Mouse (Mus musculus) adrenal gland, adult (tissue): ENCODE measurements around the gene Ppp1r15a.

ENCODE experiments used
- DNase-seq, 2 experiments: peaks; one replicate each; pipeline ENCODE4 v3.0.0; 2022 to 2023; ENCODE audit warnings: low spot score in 1 of 2; ENCODE audit not compliant: inconsistent age in 2 of 2

Gene Ppp1r15a

GRCm38 (mm10) chr7:45520605-45521004, 5.5 kb downstream of the Ppp1r15a start:
- DNase-seq = no peak

GRCm38 (mm10) chr7:45519345-45520120, 6.5 kb downstream of the Ppp1r15a start:
- no peak for DNase-seq

- no peak for DNase-seq
Observed at GRCm38 (mm10) chr7:45518618-45519017, 7.5 kb downstream of the Ppp1r15a start.

GRCm38 (mm10) chr7:45516846-45517245, 9.2 kb downstream of the Ppp1r15a start:
- DNase-seq = peak in 1 of 2 experiments; percentile 59

GRCm38 (mm10) chr7:45515436-45515835, 10.6 kb downstream of the Ppp1r15a start:
- DNase-seq = no peak

- DNase-seq = no peak
Observed at GRCm38 (mm10) chr7:45514411-45514810, 11.7 kb downstream of the Ppp1r15a start.

- DNase-seq = peak; percentile 94 to 99
Observed at GRCm38 (mm10) chr7:45509912-45510787, 15.9 kb downstream of the Ppp1r15a start, which contains the start of gene Nucb1. Nucb1 (minus strand) TSS chr7:45510406.

- no peak for DNase-seq
Observed at GRCm38 (mm10) chr7:45509181-45509882, 16.7 kb downstream of the Ppp1r15a start.

- DNase-seq = peak in 1 of 2 experiments; percentile 26
Observed at GRCm38 (mm10) chr7:45508561-45508960, 17.5 kb downstream of the Ppp1r15a start.

- DNase-seq = no peak
Observed at GRCm38 (mm10) chr7:45507583-45507982, 18.5 kb downstream of the Ppp1r15a start.

GRCm38 (mm10) chr7:45498427-45498826, 27.6 kb downstream of the Ppp1r15a start:
- DNase-seq = no peak

- DNase-seq = no peak
Observed at GRCm38 (mm10) chr7:45494548-45494947, 31.5 kb downstream of the Ppp1r15a start.

GRCm38 (mm10) chr7:45492951-45493350, 33.1 kb downstream of the Ppp1r15a start:
- no peak for DNase-seq

GRCm38 (mm10) chr7:45492225-45492844, 33.7 kb downstream of the Ppp1r15a start:
- DNase-seq = no peak

GRCm38 (mm10) chr7:45491264-45491663, 34.8 kb downstream of the Ppp1r15a start:
- DNase-seq = peak; percentile 65 to 83

GRCm38 (mm10) chr7:45490822-45491221, 35.2 kb downstream of the Ppp1r15a start:
- DNase-seq = peak; percentile 47 to 67

- DNase-seq = no peak
Observed at GRCm38 (mm10) chr7:45489578-45489977, 36.5 kb downstream of the Ppp1r15a start.

GRCm38 (mm10) chr7:45488293-45489204, 37.5 kb downstream of the Ppp1r15a start, which contains the start of gene Dhdh:
Dhdh (minus strand) TSS chr7:45488805.
- DNase-seq = peak; percentile 87 to 93

- DNase-seq = peak; percentile 47 to 74
Observed at GRCm38 (mm10) chr7:45487861-45488292, 38.2 kb downstream of the Ppp1r15a start.
